Mouse (Mus musculus) midbrain, embryonic 14.5 days (tissue): Measurements from ENCODE around the gene Gipc3. TPM values are rescaled to one million over a fixed set of nuclear protein-coding genes. Genes with fewer than 3 reads are reported as not detected.

Source experiments
- ATAC-seq: fragments of 200-750 bp; cut with Nextera tagmentation; 2 replicates; pipeline ENCODE4 v1.8.0; 2017; ENCODE audit warnings: moderate number of reproducible peaks, moderate library complexity; ENCODE audit not compliant: low FRiP score, low TSS enrichment
- DNase-seq: peaks from one replicate; pipeline ENCODE4 v3.0.0-alpha.2; 2015
- H3K27ac ChIP-seq: fragments of 300-500 bp; sonication (generic); replicated peaks from 2 replicates; pipeline ENCODE4 v1.5.1; 2014; ENCODE audit warnings: mild to moderate bottlenecking, low read depth, low read length, moderate library complexity
- H3K27me3 ChIP-seq: fragments of 300-500 bp; sonication (generic); 2 replicates; pipeline ENCODE4 v1.6.1; 2014; ENCODE audit warnings: low read length, control low read depth, mixed read lengths; ENCODE audit not compliant: control insufficient read depth, insufficient read depth
- H3K36me3 ChIP-seq: fragments of 300-500 bp; sonication (generic); 2 replicates; pipeline ENCODE4 v1.6.1; 2014; ENCODE audit warnings: low read length, control low read depth; ENCODE audit not compliant: control insufficient read depth, insufficient read depth
- H3K4me1 ChIP-seq: fragments of 300-500 bp; sonication (generic); 2 replicates; pipeline ENCODE4 v1.6.1; 2014; ENCODE audit warnings: mild to moderate bottlenecking, antibody characterized with exemption, low read length, control low read depth; ENCODE audit not compliant: control insufficient read depth, insufficient read depth
- H3K4me2 ChIP-seq: fragments of 300-500 bp; sonication (generic); 2 replicates; pipeline ENCODE4 v1.6.1; 2014; ENCODE audit warnings: mild to moderate bottlenecking, low read length, moderate library complexity
- H3K4me3 ChIP-seq: fragments of 300-500 bp; sonication (generic); replicated peaks from 2 replicates; pipeline ENCODE4 v1.5.1; 2014; ENCODE audit warnings: low read depth, low read length
- H3K9ac ChIP-seq: fragments of 300-500 bp; sonication (generic); replicated peaks from 2 replicates; pipeline ENCODE4 v1.6.1; 2014; ENCODE audit warnings: mild to moderate bottlenecking, low read length, moderate library complexity
- H3K9me3 ChIP-seq: fragments of 300-500 bp; sonication (generic); 2 replicates; pipeline ENCODE4 v1.6.1; 2016; ENCODE audit warnings: low read length, control low read depth, mixed read lengths; ENCODE audit not compliant: control insufficient read depth
- WGBS: fragments of 180-500 bp; shearing (Covaris S2); extraction: QIAGEN DNeasy Blood & Tissue Kit; methylation state at CpG from one replicate; pipeline ENCODE4 v1.1.7; 2014; 5-methylcytosine and 5-hydroxymethylcytosine counted together
- polyA plus RNA-seq: library from polyadenylated mRNA; unstranded; fragments of >200 nt; fragmentation: Nextera tagmentation; extraction: Ambion mirVana; gene quantifications from 2 replicates; pipeline ENCODE4 v1.2.1, GENCODE M21; 2014

Gene Gipc3
- polyA plus RNA-seq, 1 experiment from 2014 or later, result not detected

DNA sequence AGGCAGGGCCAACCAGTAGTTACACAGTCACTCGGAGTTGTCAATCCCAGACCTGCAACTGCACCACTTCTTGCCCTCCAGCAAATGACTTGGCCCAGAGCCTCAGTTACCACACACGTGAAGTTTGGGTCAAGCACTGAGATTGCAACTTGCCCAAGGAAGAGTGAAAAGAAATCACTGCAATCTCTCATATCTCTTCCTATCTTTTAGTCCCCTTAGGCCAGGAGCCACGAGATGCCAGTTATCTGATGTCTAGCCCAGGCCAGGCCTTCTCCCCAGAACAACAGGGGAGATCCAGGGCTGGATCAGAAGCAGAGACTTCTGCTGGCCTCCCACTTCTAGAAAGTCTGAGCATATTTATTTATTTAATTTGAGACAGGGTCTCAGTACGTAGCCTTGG lies 12.5 kb upstream of the Gipc3 start:
- H3K9ac ChIP-seq, result no peak overlapping the region
- no peaks in the 10 kb centered on the region for H3K9me3 ChIP-seq
- 82% methylated on average over 4 of the region's 4 CpGs for WGBS

DNA sequence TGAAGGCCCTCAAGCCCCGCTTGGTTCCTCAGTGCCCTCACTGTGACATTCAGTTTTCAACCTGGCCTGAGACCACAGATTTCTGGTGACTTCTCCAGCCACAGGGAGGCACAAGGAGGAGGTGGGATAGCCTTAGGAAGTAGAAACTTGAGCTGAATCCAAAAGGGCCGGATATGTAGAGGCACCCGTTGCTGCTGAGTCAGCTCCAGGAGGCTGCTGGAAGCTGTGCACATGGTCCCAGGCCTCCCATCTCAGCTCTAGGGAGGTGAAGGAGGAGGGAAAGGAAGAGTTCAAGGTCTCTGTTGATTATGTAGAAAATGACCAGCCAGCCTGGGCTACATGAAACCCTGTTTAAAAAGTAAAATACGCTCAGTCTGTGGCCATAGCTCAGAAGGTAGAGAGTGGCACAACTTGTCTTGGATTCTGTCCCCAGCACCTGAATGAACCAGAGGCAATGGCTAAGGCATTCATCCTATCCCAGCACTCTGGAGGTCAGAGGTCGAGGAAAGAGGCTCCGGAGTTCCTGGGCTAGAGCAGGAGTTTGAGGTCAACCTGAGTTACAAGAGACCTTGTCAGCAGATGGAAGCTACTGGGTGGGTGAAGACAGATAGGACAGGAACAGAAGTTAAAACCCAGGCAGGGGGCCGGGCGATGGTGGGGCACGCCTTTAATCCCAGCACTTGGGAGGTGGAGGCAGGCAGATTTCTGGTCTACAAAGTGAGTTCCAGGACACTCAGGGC lies 11.8 kb upstream of the Gipc3 start:
- H3K9me3 ChIP-seq, result no peaks in the 10 kb centered on the region
- no peaks in the 10 kb centered on the region for H3K36me3 ChIP-seq
- no peak overlapping the region for H3K27ac ChIP-seq
- no peak overlapping the region for H3K4me3 ChIP-seq
- no peak overlapping the region for H3K4me2 ChIP-seq
- no peaks in the 10 kb centered on the region for H3K27me3 ChIP-seq
- peaks cover 13% of the 10 kb centered on the region for H3K4me1 ChIP-seq
- DNase-seq (no peak), ATAC-seq (no peak)
- H3K9ac ChIP-seq, result 0 out of 2 replicates have a peak overlapping the region, but pooled peaks have one; percentile 3
- WGBS, result 56% methylated on average over 9 of the region's 9 CpGs

More for the DNA sequence above, 12.5 kb upstream of the Gipc3 start:
- no peak overlapping the region for H3K4me3 ChIP-seq
- no peak overlapping the region for H3K4me2 ChIP-seq
- peaks cover 12% of the 10 kb centered on the region for H3K4me1 ChIP-seq
- ATAC-seq, result no peak
- no peak for DNase-seq
- H3K36me3 ChIP-seq, result no peaks in the 10 kb centered on the region
- no peak overlapping the region for H3K27ac ChIP-seq
- H3K27me3 ChIP-seq, result no peaks in the 10 kb centered on the region

DNA sequence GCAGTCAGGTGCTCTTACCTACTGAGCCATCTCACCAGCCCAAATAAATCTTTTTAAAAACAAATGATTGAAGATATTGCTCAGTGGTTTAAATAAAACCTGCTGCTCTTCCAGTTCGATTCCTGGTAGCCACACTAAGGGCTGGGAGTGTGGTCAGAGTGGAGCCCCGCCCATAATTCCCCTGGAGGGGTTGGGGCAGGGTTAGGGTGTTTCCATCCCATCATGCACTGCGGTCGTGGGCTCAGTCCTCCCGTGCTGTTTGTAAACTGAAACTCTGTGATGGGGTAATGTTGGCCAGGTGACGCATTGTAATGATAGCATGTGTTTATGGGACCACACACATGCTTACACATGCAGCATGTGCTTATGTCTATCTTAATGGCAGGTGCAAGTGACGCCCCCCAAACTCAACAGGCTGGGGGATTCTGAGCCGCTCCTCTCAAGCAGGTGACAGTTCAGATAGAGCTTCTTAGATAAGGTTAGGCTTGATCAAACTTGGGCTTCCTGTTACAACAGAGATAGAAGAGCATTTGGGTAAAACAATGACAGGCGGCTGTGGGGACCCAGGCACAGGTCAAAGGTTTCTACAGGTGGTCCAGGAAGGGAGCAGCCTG lies 8.7 kb upstream of the Gipc3 start:
- no peaks in the 10 kb centered on the region for H3K27me3 ChIP-seq
- no peaks in the 10 kb centered on the region for H3K9me3 ChIP-seq
- H3K27ac ChIP-seq, result no peak overlapping the region
- H3K4me2 ChIP-seq, result no peak overlapping the region
- H3K4me1 ChIP-seq, result peaks cover 11% of the 10 kb centered on the region
- DNase-seq, result no peak
- H3K36me3 ChIP-seq, result no peaks in the 10 kb centered on the region
- WGBS, result 30% methylated on average over 9 of the region's 9 CpGs
- no peak overlapping the region for H3K9ac ChIP-seq
- ATAC-seq, result no peak
- no peak overlapping the region for H3K4me3 ChIP-seq

DNA sequence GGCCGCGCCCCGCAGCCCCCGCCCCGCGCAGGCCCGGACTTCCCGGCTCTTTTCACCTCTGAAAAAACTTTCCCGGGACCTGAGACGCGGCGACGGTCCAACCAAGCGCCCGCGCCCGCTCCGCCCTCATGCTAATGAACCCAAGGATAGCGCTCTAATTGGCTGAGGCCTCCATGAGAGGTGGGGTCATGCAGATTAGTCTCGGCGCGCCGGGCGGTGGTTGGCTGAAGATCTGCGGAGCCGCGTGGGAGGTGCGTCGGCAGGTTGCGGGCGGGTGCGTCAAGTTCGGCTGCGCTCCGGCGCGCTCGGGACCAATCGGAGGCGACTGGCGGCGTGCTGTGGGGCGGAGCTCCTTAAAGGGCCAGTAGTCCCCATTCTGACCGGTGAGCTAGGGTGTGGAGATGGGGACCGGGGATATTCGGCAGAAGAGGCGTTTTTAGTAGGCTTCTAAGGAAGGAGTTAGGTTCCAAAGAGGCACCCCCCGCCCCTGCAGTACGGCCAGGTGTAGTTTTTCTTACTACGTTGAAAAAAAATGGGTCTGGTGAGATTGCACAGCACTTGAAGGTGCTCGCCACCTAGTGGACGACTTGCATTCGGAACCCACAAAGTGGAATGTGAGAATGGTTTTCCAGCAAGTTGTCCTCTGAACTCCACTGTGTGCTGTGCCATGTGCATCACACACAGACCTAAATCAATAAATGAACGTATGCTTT lies 7.4 kb upstream of the Gipc3 start, which contains the start of gene Hmg20b:
TSS of gene Hmg20b (minus strand) at position 130 of the 713 bp plus-strand sequence.
- H3K4me2 ChIP-seq, result peak within 1 kb of the TSS; percentile 92
- H3K4me1 ChIP-seq, result peaks cover 11% of the 10 kb centered on the region
- H3K27ac ChIP-seq, result peak within 1 kb of the TSS; percentile 27; the same call in 1 of the 2 replicates
- H3K4me3 ChIP-seq, result peak within 1 kb of the TSS; percentile 60
- H3K9me3 ChIP-seq, result no peaks in the 10 kb centered on the region
- peaks cover 6% of the 10 kb centered on the region; the same call in 1 of the 2 replicates for H3K27me3 ChIP-seq
- peak; percentile 99 for DNase-seq
- WGBS, result under 1% methylated on average over 54 of the region's 54 CpGs
- no peaks in the 10 kb centered on the region for H3K36me3 ChIP-seq
- ATAC-seq, result peak; percentile 97
- H3K9ac ChIP-seq, result peak within 1 kb of the TSS; percentile 62

DNA sequence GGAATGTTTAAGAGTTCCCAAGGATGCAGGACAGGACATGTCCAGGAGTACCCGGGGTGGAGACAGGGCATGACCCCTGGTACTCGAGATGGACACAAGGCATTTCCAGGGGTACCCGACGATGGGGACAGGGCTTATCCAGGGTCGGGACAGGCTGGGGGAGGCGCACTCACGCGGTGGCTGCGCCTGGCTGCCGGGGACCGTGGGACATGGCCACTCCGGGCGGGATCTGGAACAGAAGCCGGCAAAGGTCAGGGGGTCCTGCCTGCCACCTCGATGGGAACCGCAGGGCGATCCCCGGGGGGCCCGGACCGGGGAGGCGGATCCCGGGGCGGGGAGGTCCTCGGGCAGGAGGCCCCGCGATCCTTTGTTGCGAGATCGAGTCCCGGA lies 6.9 kb upstream of the Gipc3 start:
- Histone ChIP-seq H3K4me2 (peak overlapping the region; percentile 92), H3K9ac (peak overlapping the region; percentile 62), H3K27me3 (peaks cover 11% of the 10 kb centered on the region; the same call in 1 of the 2 replicates), H3K27ac (no peak overlapping the region), H3K4me1 (peaks cover 11% of the 10 kb centered on the region), H3K36me3 (no peaks in the 10 kb centered on the region), H3K9me3 (no peaks in the 10 kb centered on the region), H3K4me3 (peak overlapping the region; percentile 60)
- no peak for DNase-seq
- ATAC-seq, result peak; percentile 16
- 0% methylated on average over 28 of the region's 29 CpGs for WGBS

DNA sequence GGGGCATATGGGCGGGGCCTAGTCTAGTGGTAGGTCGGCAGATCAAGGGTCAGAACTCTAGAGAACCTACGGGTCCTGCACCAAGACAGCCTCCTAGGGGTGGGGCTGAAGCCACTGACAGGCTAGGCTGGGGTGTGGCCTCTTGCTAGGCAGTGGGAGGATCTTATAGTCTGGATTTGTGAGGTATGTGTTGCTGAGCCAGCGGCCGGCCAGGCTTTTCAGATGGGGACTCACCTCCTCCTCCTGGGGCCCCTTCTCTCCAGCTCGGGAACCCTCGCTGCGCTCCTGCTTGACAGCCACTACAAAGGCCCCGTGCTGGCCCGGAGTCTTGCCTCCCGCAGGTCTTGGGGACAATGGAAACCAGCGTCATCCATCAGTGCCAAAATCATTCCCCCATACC lies 6.1 kb upstream of the Gipc3 start:
- H3K27ac ChIP-seq, result no peak overlapping the region
- no peak for DNase-seq
- no peaks in the 10 kb centered on the region for H3K9me3 ChIP-seq
- H3K36me3 ChIP-seq, result no peaks in the 10 kb centered on the region
- H3K4me2 ChIP-seq, result peak overlapping the region; percentile 92
- peak overlapping the region; percentile 62; the same call in 1 of the 2 replicates for H3K9ac ChIP-seq
- H3K27me3 ChIP-seq, result peaks cover 19% of the 10 kb centered on the region
- peaks cover 11% of the 10 kb centered on the region for H3K4me1 ChIP-seq
- H3K4me3 ChIP-seq, result peak overlapping the region; percentile 60; the same call in 1 of the 2 replicates
- no peak for ATAC-seq
- WGBS, result 4% methylated on average over 12 of the region's 12 CpGs

DNA sequence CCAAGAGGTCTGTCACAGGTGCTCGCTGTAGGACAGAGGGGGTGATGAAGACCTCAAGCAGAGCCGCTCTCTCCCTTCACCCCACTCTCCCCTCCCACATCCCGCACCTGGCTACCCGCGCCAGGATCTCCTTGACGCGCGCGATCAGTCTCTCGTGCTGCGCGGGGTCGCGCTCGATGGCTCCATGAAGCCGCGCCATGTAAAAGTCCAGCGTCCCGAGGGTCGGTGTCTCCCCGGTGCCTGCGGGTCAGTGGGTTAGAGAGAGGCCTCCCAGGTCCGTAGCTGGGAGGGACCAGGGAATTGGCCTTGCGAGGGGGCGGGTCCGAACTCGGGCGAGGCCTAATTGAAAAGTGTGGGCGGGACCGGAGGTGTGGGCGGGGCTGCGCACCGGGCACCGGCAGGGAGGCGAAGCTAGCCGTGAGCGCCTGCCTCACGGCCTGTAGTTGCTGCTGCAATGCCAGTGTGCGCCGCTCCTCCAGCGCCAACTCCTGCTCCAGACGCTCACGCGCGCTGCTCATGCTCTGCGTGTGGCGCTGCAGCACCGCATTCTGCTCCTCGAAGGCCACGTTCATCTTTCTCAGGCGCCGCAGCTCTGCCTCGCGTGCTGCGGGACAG lies 3.5 kb upstream of the Gipc3 start:
- no peaks in the 10 kb centered on the region for H3K9me3 ChIP-seq
- no peaks in the 10 kb centered on the region for H3K36me3 ChIP-seq
- DNase-seq, result peak; percentile 81
- peak overlapping the region; percentile 45; the same call in 1 of the 2 replicates for H3K9ac ChIP-seq
- peak overlapping the region; percentile 50 for H3K4me2 ChIP-seq
- peak overlapping the region; percentile 21 for H3K4me3 ChIP-seq
- ATAC-seq, result no peak
- peaks cover 44% of the 10 kb centered on the region for H3K27me3 ChIP-seq
- peaks cover 13% of the 10 kb centered on the region for H3K4me1 ChIP-seq
- no peak overlapping the region for H3K27ac ChIP-seq
- WGBS, result 8% methylated on average over 55 of the region's 55 CpGs

DNA sequence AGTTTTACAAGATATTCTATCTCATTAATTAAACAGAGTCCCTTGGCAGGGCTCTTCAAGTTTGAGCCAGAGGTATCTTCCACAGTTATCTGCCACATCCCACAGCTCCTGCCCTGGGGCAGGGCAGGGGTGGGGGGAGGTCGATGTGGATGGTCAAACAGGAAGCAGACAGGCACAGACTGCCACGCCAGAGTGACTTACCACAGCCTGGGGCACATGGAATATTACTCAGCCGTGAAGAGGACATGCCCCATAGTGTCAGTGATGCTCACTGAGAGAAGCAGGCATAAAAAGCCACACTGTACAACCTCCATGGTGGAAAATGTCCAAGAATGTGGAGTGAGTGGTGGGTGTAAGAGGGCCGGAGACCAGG lies 2.1 kb upstream of the Gipc3 start:
- no peak for ATAC-seq
- Histone ChIP-seq H3K4me1 (peaks cover 13% of the 10 kb centered on the region), H3K27ac (no peak overlapping the region), H3K36me3 (no peaks in the 10 kb centered on the region), H3K4me3 (no peak overlapping the region), H3K9ac (no peak overlapping the region), H3K9me3 (no peaks in the 10 kb centered on the region), H3K27me3 (peaks cover 46% of the 10 kb centered on the region), H3K4me2 (no peak overlapping the region)
- DNase-seq, result no peak
- WGBS, result 81% methylated on average over 4 of the region's 4 CpGs
